Mouse (Mus musculus) erythroblast, adult 5-6 weeks (primary cell): Measurements from ENCODE around the gene Pgr. TPM values are rescaled to one million over a fixed set of nuclear protein-coding genes. Genes with fewer than 3 reads are reported as not detected.

Source experiments
- ATAC-seq: replicated peaks from 2 replicates; pipeline ENCODE4 v1.8.0; 2016; ENCODE audit warnings: moderate number of reproducible peaks, mild to moderate bottlenecking, moderate TSS enrichment, inconsistent platforms; ENCODE audit not compliant: poor library complexity, low FRiP score, severe bottlenecking
- total RNA-seq, 2 experiments: library from RNA; stranded (forward) in 1 of 2; stranded (reverse) in 1 of 2; fragments of 150-400 nt in 1 of 2; fragments of 200-764, 138-1000 nt in 1 of 2; gene quantifications; 2 replicates each; pipeline versions ENCODE4 v1.2.3 to v1.2.4; 2015 to 2017; ENCODE audit warnings: low replicate concordance in 2 of 2

Gene Pgr
- total RNA-seq (2015; ENCODE audit: low replicate concordance) (not detected in 2 replicates), total RNA-seq (2017; ENCODE audit: low replicate concordance) (not detected in 2 replicates)

GRCm38 (mm10) chr9:8899616-8900202 lies at the start of gene Pgr:
TSS of gene Pgr (plus strand) at chr9:8899833.
- ATAC-seq = no peak

GRCm38 (mm10) chr9:8857455-8857854 lies 42.2 kb upstream of the Pgr start:
- no peak for ATAC-seq

- no peak for ATAC-seq
Observed at GRCm38 (mm10) chr9:8868511-8868910, 31.1 kb upstream of the Pgr start.

- no peak for ATAC-seq
Observed at GRCm38 (mm10) chr9:8895205-8895604, 4.4 kb upstream of the Pgr start.

- ATAC-seq = no peak
Observed at GRCm38 (mm10) chr9:8900203-8901012, 775 bp downstream of the Pgr start.

DNA sequence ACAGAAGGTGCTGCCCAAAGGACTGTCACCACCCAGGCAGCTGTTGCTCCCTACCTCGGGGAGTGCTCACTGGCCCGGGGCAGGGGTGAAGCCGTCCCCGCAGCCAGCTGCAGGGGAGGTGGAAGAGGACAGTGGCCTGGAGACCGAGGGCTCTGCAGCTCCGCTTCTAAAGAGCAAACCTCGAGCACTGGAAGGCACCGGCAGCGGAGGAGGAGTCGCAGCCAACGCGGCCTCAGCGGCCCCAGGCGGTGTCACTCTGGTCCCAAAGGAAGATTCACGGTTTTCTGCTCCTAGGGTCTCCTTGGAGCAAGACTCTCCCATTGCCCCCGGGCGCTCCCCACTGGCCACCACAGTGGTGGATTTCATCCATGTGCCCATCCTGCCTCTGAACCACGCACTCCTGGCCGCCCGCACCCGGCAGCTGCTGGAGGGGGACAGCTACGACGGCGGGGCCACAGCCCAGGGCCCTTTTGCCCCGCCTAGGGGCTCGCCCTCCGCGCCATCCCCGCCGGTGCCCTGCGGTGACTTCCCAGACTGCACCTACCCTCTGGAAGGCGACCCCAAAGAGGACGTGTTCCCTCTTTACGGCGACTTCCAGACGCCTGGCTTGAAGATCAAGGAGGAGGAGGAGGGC lies 1.5 kb downstream of the Pgr start:
- ATAC-seq = no peak

DNA sequence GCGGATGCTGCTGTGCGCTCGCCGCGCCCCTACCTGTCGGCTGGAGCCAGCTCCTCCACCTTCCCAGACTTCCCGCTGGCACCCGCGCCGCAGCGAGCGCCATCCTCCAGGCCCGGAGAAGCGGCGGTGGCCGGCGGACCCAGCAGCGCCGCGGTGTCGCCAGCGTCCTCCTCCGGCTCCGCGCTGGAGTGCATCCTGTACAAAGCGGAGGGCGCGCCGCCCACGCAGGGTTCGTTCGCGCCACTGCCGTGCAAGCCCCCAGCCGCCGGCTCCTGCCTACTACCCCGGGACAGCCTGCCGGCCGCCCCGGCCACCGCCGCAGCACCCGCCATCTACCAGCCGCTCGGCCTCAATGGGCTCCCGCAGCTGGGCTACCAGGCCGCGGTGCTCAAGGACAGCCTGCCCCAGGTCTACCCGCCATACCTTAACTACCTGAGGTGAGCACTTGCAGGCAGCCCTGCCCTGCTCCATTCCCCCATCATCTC lies 2.1 kb downstream of the Pgr start:
- no peak for ATAC-seq

GRCm38 (mm10) chr9:8902277-8902676 lies 2.6 kb downstream of the Pgr start:
- ATAC-seq = no peak

DNA sequence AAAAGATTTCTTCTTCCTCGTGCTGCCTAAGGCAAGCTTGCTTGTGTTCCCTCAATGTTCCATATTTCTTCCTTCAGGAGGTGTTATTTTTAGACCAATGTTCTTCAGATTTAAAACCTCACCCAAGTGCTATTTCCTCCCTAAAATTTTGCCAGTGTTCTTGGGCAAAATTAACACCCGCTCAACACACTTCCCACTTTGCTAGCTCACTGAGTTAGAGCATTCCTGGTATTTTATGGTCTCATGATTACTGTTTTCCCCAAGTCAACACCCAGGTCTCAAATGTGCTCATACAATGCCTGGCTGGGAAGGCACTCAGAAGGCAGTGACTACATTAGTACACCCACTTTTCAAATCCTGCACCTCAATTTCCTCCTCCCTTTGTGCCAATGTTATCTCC lies 27.9 kb downstream of the Pgr start:
- ATAC-seq = no peak

DNA sequence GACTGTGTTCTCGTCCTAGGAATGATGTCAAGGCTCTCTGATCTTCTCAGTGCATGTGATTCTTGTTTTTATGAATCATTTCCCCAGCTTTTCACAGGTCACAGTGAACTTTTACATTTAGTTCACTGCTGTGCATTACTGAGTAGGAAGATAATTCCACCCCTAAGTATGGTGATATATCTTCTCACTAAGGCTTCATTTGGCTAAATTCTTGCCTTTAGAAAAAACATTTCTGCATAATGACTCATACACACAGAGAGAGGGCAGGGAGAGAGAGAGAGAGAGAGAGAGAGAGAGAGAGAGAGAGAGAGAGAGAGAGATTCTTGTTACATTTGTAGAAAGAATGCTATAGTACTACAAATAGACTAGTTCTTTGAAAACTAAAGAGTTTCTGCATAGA lies 38.1 kb downstream of the Pgr start:
- no peak for ATAC-seq

DNA sequence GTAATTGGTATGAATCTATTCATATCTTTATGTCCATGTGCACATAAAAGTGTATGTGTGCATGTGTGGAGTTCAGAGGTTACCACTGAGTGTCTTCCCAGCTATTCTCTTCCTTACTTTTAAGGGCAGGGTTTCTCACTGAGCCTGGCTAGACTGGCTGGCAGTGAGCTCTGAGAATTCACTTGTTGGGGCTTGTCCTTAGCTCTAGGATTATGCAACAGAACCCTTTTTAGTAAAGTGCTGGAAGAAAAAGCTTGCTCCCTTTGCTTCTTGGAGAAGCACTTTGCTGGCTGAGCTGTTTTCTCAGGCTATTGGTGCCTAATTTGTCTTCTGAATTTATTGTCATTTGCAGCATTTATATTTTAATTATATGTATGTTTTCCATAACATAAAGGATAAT lies 53.7 kb downstream of the Pgr start:
- no peak for ATAC-seq

DNA sequence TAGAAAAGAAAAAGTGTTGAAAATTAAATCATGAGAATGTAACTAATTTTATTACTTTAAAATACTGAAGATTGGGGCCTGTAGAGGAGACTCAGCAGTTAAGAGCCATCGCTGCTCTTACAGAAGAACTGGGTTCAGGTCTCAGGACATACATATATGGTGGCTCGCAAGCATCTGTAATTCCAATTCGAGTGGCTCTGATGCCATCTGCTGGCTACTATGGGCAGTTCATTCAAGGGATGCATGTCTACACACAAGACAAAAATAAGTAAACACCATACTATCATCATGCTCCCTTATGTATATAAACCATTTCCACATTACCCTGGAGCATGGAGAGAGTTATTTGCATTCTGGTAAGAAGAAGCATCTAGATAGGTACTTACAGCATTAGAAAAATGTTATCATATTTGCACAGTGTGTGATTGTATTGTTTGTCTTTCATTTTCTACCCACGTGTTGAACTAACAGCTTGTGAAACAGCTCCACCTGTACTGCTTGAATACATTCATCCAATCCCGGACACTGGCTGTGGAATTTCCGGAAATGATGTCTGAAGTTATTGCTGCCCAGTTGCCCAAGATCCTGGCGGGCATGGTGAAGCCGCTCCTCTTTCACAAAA lies 65.0 kb downstream of the Pgr start:
- no peak for ATAC-seq

GRCm38 (mm10) chr9:8970240-8970639 lies 70.6 kb downstream of the Pgr start:
- ATAC-seq = no peak

GRCm38 (mm10) chr9:8971491-8971890 lies 71.9 kb downstream of the Pgr start, which contains the start of gene Gm16485:
TSS of gene Gm16485 (plus strand) at chr9:8971791.
- ATAC-seq = no peak

DNA sequence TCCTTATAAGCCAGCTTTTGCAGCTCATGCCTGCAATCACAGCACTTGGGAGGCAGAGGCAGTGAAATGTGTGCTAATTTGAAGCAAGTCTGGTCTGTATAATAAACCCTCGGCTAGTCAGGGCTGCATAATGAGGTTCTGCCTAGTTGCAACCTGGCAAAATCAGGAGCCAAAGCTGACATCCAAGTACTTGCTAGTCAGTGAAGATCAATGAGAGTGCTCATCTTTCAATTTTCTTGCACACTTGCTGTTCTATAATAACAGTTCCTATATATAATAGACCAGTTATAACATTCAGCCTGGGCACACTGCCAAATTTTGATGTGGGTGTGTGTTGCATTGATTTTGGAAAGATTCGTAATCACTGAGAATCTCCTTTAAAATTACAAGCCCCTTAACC lies 78.1 kb downstream of the Pgr start:
- ATAC-seq = no peak

GRCm38 (mm10) chr9:8982315-8982714 lies 82.7 kb downstream of the Pgr start:
- no peak for ATAC-seq

DNA sequence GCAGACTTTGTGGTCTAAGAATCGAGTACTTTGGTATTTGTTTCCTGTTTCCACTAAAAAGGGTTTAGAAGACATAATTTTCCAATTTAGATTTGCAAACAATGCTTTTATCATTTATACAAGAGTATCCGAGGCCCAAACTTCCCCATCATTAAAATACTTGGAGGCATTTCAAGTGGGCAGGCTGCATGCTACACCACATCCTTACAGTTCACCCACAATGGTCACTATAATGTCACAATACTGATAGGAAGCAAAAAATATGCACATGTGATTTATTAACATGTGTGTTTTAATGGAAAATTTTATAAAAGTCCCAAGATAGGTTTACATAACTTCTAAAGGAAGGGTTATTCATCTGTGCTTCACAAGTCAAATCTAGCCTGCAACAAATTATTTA lies 96.9 kb downstream of the Pgr start:
- no peak for ATAC-seq

- ATAC-seq = no peak
Observed at GRCm38 (mm10) chr9:9001170-9001569, 101.5 kb downstream of the Pgr start.

- ATAC-seq = no peak
Observed at GRCm38 (mm10) chr9:9015108-9015507, 115.5 kb downstream of the Pgr start.
